Mouse (Mus musculus) heart, embryonic 15.5 days (tissue): ENCODE results near the gene Ppp1r3d. TPM values are rescaled to one million over a fixed set of nuclear protein-coding genes. Genes with fewer than 3 reads are reported as not detected.

Experiments
- ATAC-seq: fragments of 200-750 bp; cut with Nextera tagmentation; replicated peaks from 2 replicates; pipeline ENCODE4 v1.8.0; 2017; ENCODE audit warnings: low read depth, moderate TSS enrichment; ENCODE audit not compliant: insufficient number of reproducible peaks, insufficient read depth, low FRiP score
- H3K27ac ChIP-seq: fragments of 300-500 bp; sonication (generic); 2 replicates; pipeline ENCODE4 v1.5.1; 2015; ENCODE audit warnings: mild to moderate bottlenecking, inconsistent platforms
- H3K27me3 ChIP-seq: fragments of 300-500 bp; sonication (generic); 2 replicates; pipeline ENCODE4 v1.6.1; 2015; ENCODE audit warnings: inconsistent platforms
- H3K36me3 ChIP-seq: fragments of 300-500 bp; sonication (generic); 2 replicates; pipeline ENCODE4 v1.6.1; 2015; ENCODE audit warnings: mild to moderate bottlenecking, inconsistent platforms
- H3K4me1 ChIP-seq: fragments of 300-500 bp; sonication (generic); replicated peaks from 2 replicates; pipeline ENCODE4 v1.6.1; 2015; ENCODE audit warnings: inconsistent platforms
- H3K4me2 ChIP-seq: fragments of 300-500 bp; sonication (generic); 2 replicates; pipeline ENCODE4 v1.6.1; 2015; ENCODE audit warnings: inconsistent platforms, mild to moderate bottlenecking, moderate library complexity
- H3K4me3 ChIP-seq: fragments of 300-500 bp; sonication (generic); 2 replicates; pipeline ENCODE4 v1.5.1; 2015; ENCODE audit warnings: mild to moderate bottlenecking, inconsistent platforms
- H3K9ac ChIP-seq: fragments of 300-500 bp; sonication (generic); 2 replicates; pipeline ENCODE4 v1.6.1; 2015; ENCODE audit warnings: mild to moderate bottlenecking, inconsistent platforms
- H3K9me3 ChIP-seq: fragments of 300-500 bp; sonication (generic); replicated peaks from 2 replicates; pipeline ENCODE4 v1.6.1; 2016; ENCODE audit warnings: inconsistent platforms
- WGBS: fragments of 180-500 bp; shearing (Covaris S2); methylation state at CpG from one replicate; pipeline ENCODE4 v1.1.7; 2015; ENCODE audit warnings: mixed read lengths; 5-methylcytosine and 5-hydroxymethylcytosine counted together
- polyA plus RNA-seq: library from polyadenylated mRNA; unstranded; fragments of >200 nt; fragmentation: Nextera tagmentation; extraction: Ambion mirVana; gene quantifications from 2 replicates; pipeline ENCODE4 v1.2.1, GENCODE M21; 2015

The Ppp1r3d gene
- polyA plus RNA-seq: 21.3 and 22.8 TPM in 2 replicates

GRCm38 (mm10) chr2:178414261-178415149 lies at the start of gene Ppp1r3d, which contains the start of gene Fam217b:
Gene Ppp1r3d, minus strand, starts transcription at chr2:178414472.
Gene Fam217b, plus strand, starts transcription at chr2:178414524.
- peak within 1 kb of the TSS; percentile 74 for H3K4me3 ChIP-seq
- peak within 1 kb of the TSS; percentile 70 for H3K9ac ChIP-seq
- H3K36me3 ChIP-seq: peaks cover 14% of the 10 kb centered on the region
- H3K4me2 ChIP-seq: peak within 1 kb of the TSS; percentile 99
- ATAC-seq: peak; percentile 71
- peaks cover 55% of the 10 kb centered on the region for H3K4me1 ChIP-seq
- under 1% methylated on average over 65 of the region's 74 CpGs for WGBS
- H3K27ac ChIP-seq: peak within 1 kb of the TSS; percentile 94
- no peaks in the 10 kb centered on the region for H3K9me3 ChIP-seq
- peaks cover 5% of the 10 kb centered on the region; the same call in 1 of the 2 replicates for H3K27me3 ChIP-seq

- Histone ChIP-seq H3K27me3 (no peaks in the 10 kb centered on the region), H3K27ac (no peak overlapping the region), H3K4me3 (no peak overlapping the region), H3K36me3 (no peaks in the 10 kb centered on the region), H3K9me3 (no peaks in the 10 kb centered on the region), H3K4me1 (peaks cover 1% of the 10 kb centered on the region; the same call in 1 of the 2 replicates), H3K4me2 (no peak overlapping the region), H3K9ac (no peak overlapping the region)
- ATAC-seq: 0 out of 2 replicates have a peak, but pooled peaks have one; percentile 14
- WGBS: 53% methylated on average over 5 of the region's 5 CpGs
These were observed 46.1 kb upstream of the Ppp1r3d start for GRCm38 (mm10) chr2:178460353-178460752.

- Histone ChIP-seq H3K9ac (no peak overlapping the region), H3K27me3 (no peaks in the 10 kb centered on the region), H3K9me3 (no peaks in the 10 kb centered on the region), H3K4me3 (no peak overlapping the region), H3K36me3 (no peaks in the 10 kb centered on the region), H3K4me2 (no peak overlapping the region), H3K4me1 (peaks cover 3% of the 10 kb centered on the region; the same call in 1 of the 2 replicates), H3K27ac (no peak overlapping the region)
- 85% methylated on average over 6 of the region's 6 CpGs for WGBS
- no peak for ATAC-seq
These were observed 43.1 kb upstream of the Ppp1r3d start for GRCm38 (mm10) chr2:178457414-178457813.

GRCm38 (mm10) chr2:178454664-178455516 lies 40.6 kb upstream of the Ppp1r3d start:
- ATAC-seq: peak; percentile 53; the same call in 1 of the 2 replicates
- Histone ChIP-seq H3K4me3 (no peak overlapping the region), H3K9ac (no peak overlapping the region), H3K4me1 (peaks cover 3% of the 10 kb centered on the region; the same call in 1 of the 2 replicates), H3K36me3 (no peaks in the 10 kb centered on the region), H3K27me3 (no peaks in the 10 kb centered on the region), H3K9me3 (no peaks in the 10 kb centered on the region), H3K27ac (peak overlapping the region; percentile 64), H3K4me2 (no peak overlapping the region; the same call in 1 of the 2 replicates)
- 50% methylated on average over 17 of the region's 17 CpGs for whole genome bisulfite sequencing

- no peaks in the 10 kb centered on the region for H3K36me3 ChIP-seq
- no peak overlapping the region for H3K27ac ChIP-seq
- no peaks in the 10 kb centered on the region for H3K27me3 ChIP-seq
- H3K4me3 ChIP-seq: no peak overlapping the region
- ATAC-seq: no peak
- no peak overlapping the region for H3K9ac ChIP-seq
- no peaks in the 10 kb centered on the region for H3K9me3 ChIP-seq
- 64% methylated on average over 10 of the region's 10 CpGs for WGBS
- peaks cover 3% of the 10 kb centered on the region; the same call in 1 of the 2 replicates for H3K4me1 ChIP-seq
- H3K4me2 ChIP-seq: no peak overlapping the region
These were observed 36.7 kb upstream of the Ppp1r3d start for GRCm38 (mm10) chr2:178450961-178451360.

GRCm38 (mm10) chr2:178450236-178450635 lies 36.0 kb upstream of the Ppp1r3d start:
- Histone ChIP-seq H3K9me3 (no peaks in the 10 kb centered on the region), H3K4me1 (peaks cover under 1% of the 10 kb centered on the region; the same call in 1 of the 2 replicates), H3K4me2 (no peak overlapping the region), H3K36me3 (no peaks in the 10 kb centered on the region), H3K9ac (no peak overlapping the region), H3K27me3 (no peaks in the 10 kb centered on the region), H3K4me3 (no peak overlapping the region), H3K27ac (no peak overlapping the region)
- no peak for ATAC-seq
- WGBS: 16% methylated on average over 2 of the region's 2 CpGs

GRCm38 (mm10) chr2:178449386-178449785 lies 35.1 kb upstream of the Ppp1r3d start:
- Histone ChIP-seq H3K36me3 (no peaks in the 10 kb centered on the region), H3K4me2 (no peak overlapping the region), H3K27ac (no peak overlapping the region), H3K9me3 (no peaks in the 10 kb centered on the region), H3K27me3 (no peaks in the 10 kb centered on the region), H3K4me1 (no peaks in the 10 kb centered on the region), H3K4me3 (no peak overlapping the region), H3K9ac (no peak overlapping the region)
- ATAC-seq: no peak
- 80% methylated on average over 4 of the region's 4 CpGs for WGBS

- no peaks in the 10 kb centered on the region for H3K36me3 ChIP-seq
- 62% methylated on average over 9 of the region's 9 CpGs for WGBS
- H3K27me3 ChIP-seq: no peaks in the 10 kb centered on the region
- ATAC-seq: no peak
- H3K9ac ChIP-seq: no peak overlapping the region
- no peak overlapping the region for H3K4me3 ChIP-seq
- no peaks in the 10 kb centered on the region for H3K4me1 ChIP-seq
- no peaks in the 10 kb centered on the region for H3K9me3 ChIP-seq
- H3K27ac ChIP-seq: no peak overlapping the region
- H3K4me2 ChIP-seq: no peak overlapping the region
These were observed 23.0 kb upstream of the Ppp1r3d start for GRCm38 (mm10) chr2:178437311-178437710.

GRCm38 (mm10) chr2:178433903-178434302 lies 19.6 kb upstream of the Ppp1r3d start:
- Histone ChIP-seq H3K27me3 (no peaks in the 10 kb centered on the region), H3K4me1 (no peaks in the 10 kb centered on the region), H3K4me3 (no peak overlapping the region), H3K36me3 (no peaks in the 10 kb centered on the region), H3K4me2 (no peak overlapping the region), H3K9ac (no peak overlapping the region), H3K27ac (no peak overlapping the region), H3K9me3 (no peaks in the 10 kb centered on the region)
- 83% methylated on average over 2 of the region's 2 CpGs for WGBS
- no peak for ATAC-seq

- ATAC-seq: no peak
- no peak overlapping the region for H3K27ac ChIP-seq
- no peak overlapping the region for H3K4me2 ChIP-seq
- no peaks in the 10 kb centered on the region for H3K36me3 ChIP-seq
- no peak overlapping the region for H3K9ac ChIP-seq
- no peaks in the 10 kb centered on the region for H3K9me3 ChIP-seq
- H3K4me1 ChIP-seq: no peaks in the 10 kb centered on the region
- no peak overlapping the region for H3K4me3 ChIP-seq
- H3K27me3 ChIP-seq: no peaks in the 10 kb centered on the region
- 73% methylated on average over 2 of the region's 2 CpGs for WGBS
These were observed 19.2 kb upstream of the Ppp1r3d start for GRCm38 (mm10) chr2:178433495-178433894.

- ATAC-seq: no peak
These were observed 16.0 kb upstream of the Ppp1r3d start, which contains the start of gene Cdh26 for GRCm38 (mm10) chr2:178430231-178430630. Gene Cdh26, plus strand, starts transcription at chr2:178430531.

More at GRCm38 (mm10) chr2:178430231-178430630, 16.0 kb upstream of the Ppp1r3d start, which contains the start of gene Cdh26:
- Histone ChIP-seq H3K4me1 (no peaks in the 10 kb centered on the region), H3K4me2 (no peak within 1 kb of the TSS), H3K9me3 (no peaks in the 10 kb centered on the region), H3K27ac (no peak within 1 kb of the TSS), H3K27me3 (no peaks in the 10 kb centered on the region), H3K9ac (no peak within 1 kb of the TSS), H3K36me3 (no peaks in the 10 kb centered on the region), H3K4me3 (no peak within 1 kb of the TSS)
- 87% methylated on average over 4 of the region's 4 CpGs for WGBS
